ENCODE assay signal across 8 mouse cellular contexts in the genomic region with DNA sequence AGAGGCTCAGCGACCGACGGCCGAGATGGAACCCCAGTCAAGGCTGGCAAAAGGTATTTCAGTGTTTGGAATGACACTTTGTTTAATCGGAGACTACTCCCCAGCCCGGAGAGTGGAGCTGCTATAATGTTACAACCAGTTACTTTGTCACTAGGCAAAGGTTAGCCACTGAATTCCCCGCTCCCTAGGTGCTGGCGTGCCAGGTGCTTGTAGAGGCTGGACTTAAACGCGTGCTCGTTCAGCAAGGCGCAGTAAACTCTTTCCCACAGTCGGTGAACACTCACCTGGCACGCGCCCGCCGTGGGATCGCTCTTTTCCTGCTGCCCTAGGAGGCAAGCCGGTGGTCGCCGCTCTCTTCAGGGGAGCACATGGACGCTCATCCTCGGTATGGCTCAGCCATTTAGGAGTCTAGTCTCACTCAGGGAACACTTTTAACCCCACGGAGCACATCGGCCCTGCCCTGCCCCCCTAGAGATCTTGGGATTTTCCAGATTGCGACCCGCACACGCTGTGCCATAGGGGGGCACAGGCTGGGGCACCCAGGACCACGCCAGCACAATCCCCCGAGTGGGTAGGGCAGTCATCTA. TPM values are rescaled to one million over a fixed set of nuclear protein-coding genes. Genes with fewer than 3 reads are reported as not detected.
A peak's percentile ranks its signal among the peaks of the same experiment; 100 is the strongest.
DNase-seq lines count a peak whose midpoint lies in the region; ATAC-seq and TF ChIP-seq lines count a peak whose summit lies in the region.

No protein-coding gene starts in this region.

- H3K4me2 ChIP-seq in forebrain, embryonic 16.5 days (ENCODE audit: low read length), result peak overlapping the region; percentile 92
- H3K4me2 ChIP-seq in stomach, embryonic 15.5 days, result peak overlapping the region; percentile 80

- H3K4me1 ChIP-seq in E14TG2a.4 (replicated peaks; ENCODE audit: low read depth, low read length), result peaks cover 84% of the 10 kb centered on the region
- peaks cover 27% of the 10 kb centered on the region for H3K4me1 ChIP-seq in forebrain, embryonic 16.5 days (replicated peaks; ENCODE audit: control insufficient read depth, insufficient read depth, low read length)
- H3K4me1 ChIP-seq in stomach, embryonic 15.5 days, result peaks cover 47% of the 10 kb centered on the region

- no peak; the same call in 1 of the 2 replicates for ATAC-seq in forebrain, embryonic 16.5 days
- no peak; the same call in 1 of the 2 replicates for ATAC-seq in stomach, embryonic 15.5 days (ENCODE audit: insufficient read depth, low FRiP score, low read depth)

- H3K27ac ChIP-seq in gastrocnemius, adult 2 months, result peak overlapping the region; percentile 94
- H3K27ac ChIP-seq in forebrain, embryonic 16.5 days (ENCODE audit: low read length), result no peak overlapping the region
- H3K27ac ChIP-seq in stomach, embryonic 15.5 days, result no peak overlapping the region

- no peaks in the 10 kb centered on the region for H3K27me3 ChIP-seq in E14TG2a.4 (ENCODE audit: insufficient read depth, low read length)
- H3K27me3 ChIP-seq in forebrain, embryonic 16.5 days (replicated peaks; ENCODE audit: control insufficient read depth, insufficient read depth, low read length), result no peaks in the 10 kb centered on the region
- no peaks in the 10 kb centered on the region for H3K27me3 ChIP-seq in stomach, embryonic 15.5 days (replicated peaks)

- H3K9me3 ChIP-seq in E14TG2a.4 (ENCODE audit: low read length), result no peaks in the 10 kb centered on the region
- no peaks in the 10 kb centered on the region for H3K9me3 ChIP-seq in forebrain, embryonic 16.5 days (ENCODE audit: control insufficient read depth, low read length)
- H3K9me3 ChIP-seq in stomach, embryonic 15.5 days, result no peaks in the 10 kb centered on the region

- TF ChIP-seq CTCF in gastrocnemius, adult 2 months (IDR thresholded peaks at IDR 0.05), result no peak
- no peak for TF ChIP-seq CTCF in E14TG2a.4 (conservative IDR thresholded peaks at IDR 0.05; ENCODE audit: low read length)

- peak; percentile 60 for DNase-seq in gastrocnemius, adult 2 months
- no peak for DNase-seq in gastrocnemius, postnatal 14 days
- peak; percentile 40 for DNase-seq in liver
- DNase-seq in adrenal gland, postnatal 14 days, result no peak
- no peak for DNase-seq in embryo, embryonic 11 days

- H3K4me3 ChIP-seq in gastrocnemius, adult 2 months, result peak overlapping the region; percentile 74
- peak overlapping the region; percentile 97 for H3K4me3 ChIP-seq in E14TG2a.4 (replicated peaks; ENCODE audit: low read length)
- H3K4me3 ChIP-seq in forebrain, embryonic 16.5 days (replicated peaks; ENCODE audit: low read length), result peak overlapping the region; percentile 93
- H3K4me3 ChIP-seq in stomach, embryonic 15.5 days (replicated peaks), result peak overlapping the region; percentile 97

- H3K36me3 ChIP-seq in E14TG2a.4 (ENCODE audit: insufficient read depth, low read length), result peaks cover 51% of the 10 kb centered on the region
- no peaks in the 10 kb centered on the region for H3K36me3 ChIP-seq in forebrain, embryonic 16.5 days (ENCODE audit: control insufficient read depth, insufficient read depth)
- H3K36me3 ChIP-seq in stomach, embryonic 15.5 days, result no peaks in the 10 kb centered on the region

- 2% methylated on average over 30 of the region's 30 CpGs for WGBS in forebrain, embryonic 16.5 days
- 2% methylated on average over 30 of the region's 30 CpGs for WGBS in stomach, embryonic 15.5 days

- intact Hi-C loops in gastrocnemius, adult 2 months (cut with DNase I), result no loop called here
- intact Hi-C loops in gastrocnemius, postnatal 14 days (cut with DNase I; ENCODE audit: low total_unique reads), result no loop called here

- peak overlapping the region; percentile 83 for H3K9ac ChIP-seq in forebrain, embryonic 16.5 days (replicated peaks; ENCODE audit: low read depth, low read length)
- peak overlapping the region; percentile 39; the same call in 1 of the 2 replicates for H3K9ac ChIP-seq in stomach, embryonic 15.5 days

RNA-seq across cellular contexts. Expression of gene Map2k3, which starts 0.5 kb away (rescaled TPM):
- total RNA-seq in gastrocnemius, adult 2 months (2021), result 100 to 1,000 TPM; 136 to 159 TPM
- total RNA-seq in gastrocnemius, postnatal 14 days (2021), result 100 to 1,000 TPM; 144 to 173 TPM
- polyA plus RNA-seq in forebrain, embryonic 16.5 days (2015; fragmentation: Nextera tagmentation; extraction: Ambion mirVana), result 33.6 and 38.1 TPM in 2 replicates
- 116 and 121 TPM in 2 replicates for polyA plus RNA-seq in stomach, embryonic 15.5 days (2015; fragmentation: Nextera tagmentation; extraction: Ambion mirVana)
- total RNA-seq in adrenal gland, postnatal 14 days (2021), result 70.0 and 74.3 TPM in 2 replicates

RNA-seq across cellular contexts. Expression of gene Natd1, which starts 16.8 kb away (rescaled TPM):
- total RNA-seq in gastrocnemius, adult 2 months (2021), result 10 to 100 TPM in 1 of 2 experiments, 1 to 10 TPM in 1; 8.6 to 10.4 TPM
- 10 to 100 TPM; 10.6 to 11.9 TPM for total RNA-seq in gastrocnemius, postnatal 14 days (2021)
- polyA plus RNA-seq in forebrain, embryonic 16.5 days (2015; fragmentation: Nextera tagmentation; extraction: Ambion mirVana), result 32.5 and 35.0 TPM in 2 replicates
- polyA plus RNA-seq in stomach, embryonic 15.5 days (2015; fragmentation: Nextera tagmentation; extraction: Ambion mirVana), result 12.1 and 15.0 TPM in 2 replicates
- total RNA-seq in adrenal gland, postnatal 14 days (2021), result 17.9 and 18.4 TPM in 2 replicates

RNA-seq across cellular contexts. Expression of gene Tmem11, which starts 52.3 kb away (rescaled TPM):
- total RNA-seq in gastrocnemius, adult 2 months (2021), result 10 to 100 TPM; 41.4 to 41.6 TPM
- total RNA-seq in gastrocnemius, postnatal 14 days (2021), result 10 to 100 TPM; 35.6 to 38.0 TPM
- polyA plus RNA-seq in forebrain, embryonic 16.5 days (2015; fragmentation: Nextera tagmentation; extraction: Ambion mirVana), result 56.6 and 61.2 TPM in 2 replicates
- polyA plus RNA-seq in stomach, embryonic 15.5 days (2015; fragmentation: Nextera tagmentation; extraction: Ambion mirVana), result 60.3 and 60.8 TPM in 2 replicates
- total RNA-seq in adrenal gland, postnatal 14 days (2021), result 48.9 and 49.8 TPM in 2 replicates

Comparison
In these comparisons a context has a peak if more than half of its experiments do, and no peak if none do; other contexts are left out.
1. DNase-seq: peak in gastrocnemius, adult 2 months (single experiment) and liver (single experiment); none in gastrocnemius, postnatal 14 days (single experiment), adrenal gland, postnatal 14 days (single experiment) and embryo, embryonic 11 days (single experiment).
2. Peak in every context shown above with its lines, with median percentiles within 50 percentile points of each other: H3K4me3 ChIP-seq.